8 mouse cellular contexts compared by ENCODE assay signal in genomic region chr9:4795075-4795474, GRCm38 (mm10). TPM values are rescaled to one million over a fixed set of nuclear protein-coding genes. Genes with fewer than 3 reads are reported as not detected.
DNase-seq lines count a peak whose midpoint lies in the region; ATAC-seq and TF ChIP-seq lines count a peak whose summit lies in the region.

No protein-coding gene starts in this region.

- no peak for ATAC-seq in heart, embryonic 15.5 days (replicated peaks; ENCODE audit: insufficient number of reproducible peaks, insufficient read depth, low FRiP score, low read depth)
- no peak for ATAC-seq in embryonic facial prominence, embryonic 11.5 days (replicated peaks; ENCODE audit: insufficient number of reproducible peaks, low FRiP score, low TSS enrichment, low read depth)
- no peak for ATAC-seq in stomach, embryonic 14.5 days (ENCODE audit: insufficient number of reproducible peaks, insufficient read depth, low FRiP score, low read depth)

- H3K9me3 ChIP-seq in heart, embryonic 15.5 days (replicated peaks), result no peaks in the 10 kb centered on the region
- no peaks in the 10 kb centered on the region for H3K9me3 ChIP-seq in ES-E14 (ENCODE audit: control insufficient read depth, insufficient read depth, low read depth, low read length)
- H3K9me3 ChIP-seq in embryonic facial prominence, embryonic 11.5 days (replicated peaks; ENCODE audit: control insufficient read depth, low read length), result no peaks in the 10 kb centered on the region
- H3K9me3 ChIP-seq in stomach, embryonic 14.5 days (ENCODE audit: control insufficient read depth, low read depth, low read length), result no peaks in the 10 kb centered on the region

- DNase-seq in heart, postnatal 10 days, result no peak
- no peak for DNase-seq in ES-E14 (ENCODE audit: low read depth, low spot score)
- DNase-seq in embryonic facial prominence, embryonic 11.5 days (ENCODE audit: low spot score), result peak; percentile 7
- DNase-seq in layer of hippocampus, postnatal 10 days (ENCODE audit: low spot score in 2 of 2), result peak; percentile 17 to 25
- DNase-seq in adrenal gland, postnatal 10 days, result no peak
- no peak for DNase-seq in B cell, adult 2 months

- no peaks in the 10 kb centered on the region for H3K36me3 ChIP-seq in heart, embryonic 15.5 days
- H3K36me3 ChIP-seq in ES-E14 (ENCODE audit: control insufficient read depth, insufficient read depth, low read length, poor library complexity, severe bottlenecking), result no peaks in the 10 kb centered on the region
- H3K36me3 ChIP-seq in embryonic facial prominence, embryonic 11.5 days (replicated peaks; ENCODE audit: control insufficient read depth, insufficient read depth, low read depth, low read length), result no peaks in the 10 kb centered on the region
- H3K36me3 ChIP-seq in stomach, embryonic 14.5 days (ENCODE audit: control insufficient read depth, insufficient read depth, low read length), result no peaks in the 10 kb centered on the region

- intact Hi-C loops in heart, postnatal 10 days (cut with DNase I), result no loop called here

- H3K27me3 ChIP-seq in heart, embryonic 15.5 days, result peaks cover 7% of the 10 kb centered on the region; the same call in 1 of the 2 replicates
- H3K27me3 ChIP-seq in embryonic facial prominence, embryonic 11.5 days (ENCODE audit: control insufficient read depth, insufficient read depth, low read length), result no peaks in the 10 kb centered on the region
- no peaks in the 10 kb centered on the region for H3K27me3 ChIP-seq in stomach, embryonic 14.5 days (ENCODE audit: control insufficient read depth, insufficient read depth, low read length)

- H3K27ac ChIP-seq in heart, embryonic 15.5 days, result no peak overlapping the region
- H3K27ac ChIP-seq in ES-E14 (ENCODE audit: insufficient read depth, low read depth, low read length, poor library complexity, severe bottlenecking), result no peak overlapping the region
- H3K27ac ChIP-seq in embryonic facial prominence, embryonic 11.5 days (replicated peaks; ENCODE audit: low read depth, low read length), result no peak overlapping the region
- no peak overlapping the region; the same call in 1 of the 2 replicates for H3K27ac ChIP-seq in stomach, embryonic 14.5 days (ENCODE audit: low read length)

- 3% methylated on average over 6 of the region's 6 CpGs for WGBS in heart, embryonic 15.5 days
- 4% methylated on average over 6 of the region's 6 CpGs for WGBS in embryonic facial prominence, embryonic 11.5 days
- 0% methylated on average over 6 of the region's 6 CpGs for WGBS in stomach, embryonic 14.5 days

- no peak overlapping the region for H3K9ac ChIP-seq in heart, embryonic 15.5 days
- no peak overlapping the region for H3K9ac ChIP-seq in ES-E14 (ENCODE audit: insufficient read depth, low read depth, low read length, poor library complexity, severe bottlenecking)
- H3K9ac ChIP-seq in embryonic facial prominence, embryonic 11.5 days (replicated peaks; ENCODE audit: low read length), result no peak overlapping the region; the same call in 1 of the 2 replicates
- peak overlapping the region; percentile 31; the same call in 1 of the 2 replicates for H3K9ac ChIP-seq in stomach, embryonic 14.5 days (replicated peaks; ENCODE audit: low read depth, low read length)

- H3K4me2 ChIP-seq in heart, embryonic 15.5 days, result peak overlapping the region; percentile 88
- H3K4me2 ChIP-seq in embryonic facial prominence, embryonic 11.5 days (ENCODE audit: low read depth, low read length), result peak overlapping the region; percentile 88
- peak overlapping the region; percentile 79 for H3K4me2 ChIP-seq in stomach, embryonic 14.5 days (replicated peaks; ENCODE audit: low read depth, low read length)

- H3K4me1 ChIP-seq in heart, embryonic 15.5 days (replicated peaks), result peaks cover 3% of the 10 kb centered on the region; the same call in 1 of the 2 replicates
- no peaks in the 10 kb centered on the region for H3K4me1 ChIP-seq in ES-E14 (ENCODE audit: control insufficient read depth in 2 of 2, insufficient read depth in 2 of 2, low read length in 2 of 2, poor library complexity in 1 of 2)
- no peaks in the 10 kb centered on the region for H3K4me1 ChIP-seq in embryonic facial prominence, embryonic 11.5 days (ENCODE audit: control insufficient read depth, insufficient read depth, low read length)
- H3K4me1 ChIP-seq in stomach, embryonic 14.5 days (ENCODE audit: control insufficient read depth, insufficient read depth, low read length), result no peaks in the 10 kb centered on the region

- in situ Hi-C loops in ES-E14 (cut with MboI; ENCODE audit: low sequenced_read_pairs in 2 of 2, unreplicated experiment in 2 of 2), result no loop called here

- peak overlapping the region; percentile 53 for H3K4me3 ChIP-seq in heart, embryonic 15.5 days
- peak overlapping the region; percentile 57 to 63; a peak in 3 of 4 replicates for H3K4me3 ChIP-seq in ES-E14 (ENCODE audit: insufficient read depth in 1 of 2, low read depth in 1 of 2, low read length in 2 of 2, poor library complexity in 1 of 2, severe bottlenecking in 1 of 2)
- peak overlapping the region; percentile 60 for H3K4me3 ChIP-seq in embryonic facial prominence, embryonic 11.5 days (ENCODE audit: low read depth, low read length)
- peak overlapping the region; percentile 61 for H3K4me3 ChIP-seq in stomach, embryonic 14.5 days (ENCODE audit: low read depth, low read length)

TF ChIP-seq in ES-E14, 5 proteins besides CTCF, POLR2A, EP300 and RAD21:
- TF ChIP-seq ZC3H11A (IDR thresholded peaks at IDR 0.05; ENCODE audit: borderline replicate concordance, low read depth, low read length) (no peak), HCFC1 (IDR thresholded peaks at IDR 0.05; ENCODE audit: borderline replicate concordance, insufficient read depth, low read length) (no peak), CHD2 (IDR thresholded peaks at IDR 0.05; ENCODE audit: low read depth, low read length) (no peak), ZNF384 (IDR thresholded peaks at IDR 0.05; ENCODE audit: low read depth, low read length) (no peak), MAFK (IDR thresholded peaks at IDR 0.05; ENCODE audit: insufficient read depth, low read depth, low read length) (no peak)

RNA-seq across cellular contexts. Expression of gene Gria4, which starts 1.0 kb away (rescaled TPM):
- 0.33 and 0.67 TPM in 2 replicates for polyA plus RNA-seq in heart, embryonic 15.5 days (2015; fragmentation: Nextera tagmentation; extraction: Ambion mirVana)
- under 1 TPM; 0.07 to 0.15 TPM for total RNA-seq in heart, postnatal 10 days (2021)
- total RNA-seq in ES-E14 (2012; rRNA removed), result 1.5 and 1.6 TPM in 2 replicates
- polyA plus RNA-seq in embryonic facial prominence, embryonic 11.5 days (2014; fragmentation: Nextera tagmentation; extraction: Ambion mirVana), result 2.1 and 3.4 TPM in 2 replicates
- total RNA-seq in layer of hippocampus, postnatal 10 days (2021), result 10 to 100 TPM; 58.9 to 60.5 TPM
- polyA plus RNA-seq in stomach, embryonic 14.5 days (2014; fragmentation: Nextera tagmentation; extraction: Ambion mirVana), result 10.7 and 12.1 TPM in 2 replicates
- 1 to 10 TPM; 2.0 to 3.9 TPM for total RNA-seq in adrenal gland, postnatal 10 days (2021)

Comparison
In these comparisons a context has a peak if more than half of its experiments do, and no peak if none do; other contexts are left out.
1. DNase-seq: peak in embryonic facial prominence, embryonic 11.5 days (single experiment) and layer of hippocampus, postnatal 10 days (2 of 2); none in heart, postnatal 10 days (0 of 2), ES-E14 (single experiment), adrenal gland, postnatal 10 days (single experiment) and B cell, adult 2 months (0 of 2).
2. RNA of gene Gria4, which starts 1.0 kb away (total RNA-seq): 58.9 to 60.5 TPM in layer of hippocampus, postnatal 10 days; 2.0 to 3.9 TPM in adrenal gland, postnatal 10 days, 1.5 to 1.6 TPM in ES-E14 and 0.07 to 0.15 TPM in heart, postnatal 10 days; every median in the first group is over 10 times any median in the second.
3. Peak in every context shown above with its lines, with median percentiles within 50 percentile points of each other: H3K4me2 ChIP-seq and H3K4me3 ChIP-seq.